Comparison of ENCODE assay signal across 23 mouse cellular contexts in genomic region chr11:59805256-59805655, GRCm38 (mm10). TPM values are rescaled to one million over a fixed set of nuclear protein-coding genes. Genes with fewer than 3 reads are reported as not detected.
"Had no signal": no experiment of that assay in that cellular context is flagged by ENCODE, and none has a peak within 500 bp of the region (broad histone marks: within the 10 kb centered on the region; RNA-seq: fewer than 3 reads in every experiment).

No protein-coding gene starts in this region.

- H3K4me2 ChIP-seq: lung, embryonic 15.5 days; midbrain, embryonic 11.5 days; midbrain, embryonic 13.5 days; midbrain, embryonic 15.5 days; neural tube, embryonic 13.5 days; neural tube, embryonic 15.5 days; stomach, embryonic 15.5 days had no signal

- DNase-seq: liver, postnatal 0 days; lung, adult 2 months; lung, postnatal 14 days; lung, postnatal 36 days; retina, postnatal 1 day; right cerebral cortex, adult 18-20 months; right cerebral cortex, postnatal 25 days; right cerebral cortex, postnatal 4 days; spleen, adult 18-20 months; thymus, adult 2 months; thymus, postnatal 25 days; thymus, postnatal 4 days had no signal

- H3K4me3 ChIP-seq: lung, embryonic 15.5 days; midbrain, embryonic 13.5 days; midbrain, embryonic 15.5 days; neural tube, embryonic 13.5 days; neural tube, embryonic 15.5 days; stomach, embryonic 15.5 days had no signal

- H3K27ac ChIP-seq: lung, embryonic 15.5 days; macrophage; midbrain, embryonic 13.5 days; midbrain, embryonic 15.5 days; neural tube, embryonic 13.5 days; neural tube, embryonic 15.5 days; stomach, embryonic 15.5 days; stomach, postnatal 0 days had no signal

- H3K27me3 ChIP-seq: lung, embryonic 15.5 days; megakaryocyte, embryonic 14.5 days; midbrain, embryonic 13.5 days; midbrain, embryonic 15.5 days; neural tube, embryonic 13.5 days; neural tube, embryonic 15.5 days; stomach, embryonic 15.5 days had no signal

- H3K9ac ChIP-seq: liver, postnatal 0 days; lung, embryonic 15.5 days; midbrain, embryonic 13.5 days; midbrain, embryonic 15.5 days; neural tube, embryonic 13.5 days; neural tube, embryonic 15.5 days; stomach, embryonic 15.5 days had no signal

RNA-seq across cellular contexts. Expression of gene Pld6, which starts 17.8 kb away (rescaled TPM):
- total RNA-seq: monocyte, adult 5-6 weeks had no signal
- polyA plus RNA-seq: macrophage had no signal
